Mouse (Mus musculus): ENCODE measurements around the gene Ap1b1.

- TF ChIP-seq CTCF (IDR thresholded peaks at IDR 0.05; ENCODE audit: extremely low read depth, insufficient read depth, low read length) (no peak), POLR2A (IDR thresholded peaks at IDR 0.05; ENCODE audit: extremely low read depth, insufficient read depth, low read length) (no peak)
Measured at GRCm38 (mm10) chr11:5057541-5057855, 70.9 kb downstream of the Ap1b1 start.
